Mouse (Mus musculus): ENCODE data around the gene Gja4.
A peak's percentile ranks its signal among the peaks of the same experiment; 100 is the strongest.

The Gja4 gene

GRCm38 (mm10) chr4:127324296-127324695 lies 10.5 kb upstream of the Gja4 start:
- no peak for DNase-seq (ENCODE audit: low read depth)

- DNase-seq (ENCODE audit: low read depth), result no peak
Observed at GRCm38 (mm10) chr4:127323651-127324050, 9.8 kb upstream of the Gja4 start.

DNA sequence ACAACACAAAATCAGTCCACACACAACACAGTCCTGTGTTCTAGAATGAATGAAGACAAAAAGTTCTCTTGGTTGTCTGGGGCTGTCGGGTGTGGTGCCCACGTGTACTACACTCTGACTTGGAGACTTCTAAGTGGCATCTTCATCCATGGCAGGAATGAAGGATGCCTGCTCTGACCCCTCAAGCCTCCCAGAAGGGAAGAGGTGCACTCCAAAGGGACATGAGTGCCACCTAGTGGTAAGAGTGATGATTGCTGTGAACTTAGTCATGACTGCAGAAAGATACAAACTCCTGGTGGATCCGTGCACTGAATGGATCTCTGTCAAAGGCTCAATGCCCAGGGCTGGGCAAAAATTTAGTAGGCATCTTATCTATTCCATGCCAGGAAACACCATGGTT lies 5.8 kb upstream of the Gja4 start:
- DNase-seq (ENCODE audit: low read depth), result peak; percentile 66

DNA sequence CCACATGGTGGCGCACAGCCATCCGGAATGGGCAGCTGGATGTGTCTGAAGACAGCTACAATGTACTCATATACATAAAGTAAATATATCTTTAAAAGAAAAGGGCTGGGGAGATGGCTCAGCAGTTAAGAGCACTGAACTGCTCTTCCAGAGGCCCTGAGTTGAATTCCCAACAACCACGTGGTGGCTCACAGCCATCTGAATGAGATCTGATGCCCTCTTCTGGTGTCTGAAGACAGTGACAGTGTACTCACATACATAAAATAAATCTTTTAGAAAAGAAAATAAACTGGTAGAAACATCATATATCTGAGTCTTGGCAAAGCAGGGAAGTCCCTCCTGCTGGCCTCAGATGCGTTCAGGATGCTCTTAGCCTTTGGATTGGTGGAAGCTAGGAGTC lies 3.3 kb upstream of the Gja4 start:
- no peak for DNase-seq (ENCODE audit: low read depth)

GRCm38 (mm10) chr4:127315753-127316152 lies 1.9 kb upstream of the Gja4 start:
- no peak for DNase-seq (ENCODE audit: low read depth)

DNA sequence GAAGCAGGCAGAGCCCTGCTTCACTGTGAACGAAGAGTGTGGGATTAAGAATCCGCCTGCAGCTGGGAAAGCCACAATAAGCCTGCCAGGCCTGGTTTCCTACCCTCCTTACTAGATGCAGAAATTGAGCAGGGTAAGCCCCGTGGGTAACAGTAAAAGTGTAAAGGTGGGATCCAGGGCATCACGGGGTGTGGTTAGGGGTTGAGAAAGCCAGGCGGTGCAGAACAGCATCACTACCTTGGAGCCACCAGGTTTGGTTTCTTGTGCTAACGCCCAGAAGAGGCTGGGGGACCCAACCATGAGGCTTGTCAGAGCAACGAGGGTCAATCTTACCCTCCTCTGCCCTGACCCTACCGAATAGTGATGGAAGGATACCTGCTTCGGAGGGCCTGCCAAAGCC lies 746 bp upstream of the Gja4 start:
- DNase-seq (ENCODE audit: low read depth), result no peak

GRCm38 (mm10) chr4:127312349-127312748 lies 1.5 kb downstream of the Gja4 start:
- no peak for DNase-seq (ENCODE audit: low read depth)

DNA sequence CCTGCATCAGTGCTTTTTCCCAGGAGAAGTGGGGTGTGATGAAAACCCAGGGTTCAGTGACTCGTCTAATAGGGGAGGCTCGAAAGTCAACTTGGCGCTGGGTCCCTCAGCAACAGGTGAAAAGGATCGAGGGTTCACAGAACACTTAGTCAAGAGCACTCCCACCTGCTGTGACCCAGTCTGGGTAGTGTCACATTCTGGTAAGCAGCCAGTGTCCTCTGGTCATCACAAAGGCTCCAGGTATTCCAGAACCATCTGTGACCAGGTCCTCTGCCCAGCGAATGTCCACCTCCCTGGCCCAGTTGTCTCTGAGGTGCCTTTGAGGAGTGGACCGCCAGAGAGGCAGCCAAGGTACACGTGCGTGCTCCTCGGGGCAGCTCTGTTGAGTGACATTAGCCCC lies 2.3 kb downstream of the Gja4 start:
- DNase-seq (ENCODE audit: low read depth), result no peak

GRCm38 (mm10) chr4:127306915-127307314 lies 6.9 kb downstream of the Gja4 start:
- no peak for DNase-seq (ENCODE audit: low read depth)

DNA sequence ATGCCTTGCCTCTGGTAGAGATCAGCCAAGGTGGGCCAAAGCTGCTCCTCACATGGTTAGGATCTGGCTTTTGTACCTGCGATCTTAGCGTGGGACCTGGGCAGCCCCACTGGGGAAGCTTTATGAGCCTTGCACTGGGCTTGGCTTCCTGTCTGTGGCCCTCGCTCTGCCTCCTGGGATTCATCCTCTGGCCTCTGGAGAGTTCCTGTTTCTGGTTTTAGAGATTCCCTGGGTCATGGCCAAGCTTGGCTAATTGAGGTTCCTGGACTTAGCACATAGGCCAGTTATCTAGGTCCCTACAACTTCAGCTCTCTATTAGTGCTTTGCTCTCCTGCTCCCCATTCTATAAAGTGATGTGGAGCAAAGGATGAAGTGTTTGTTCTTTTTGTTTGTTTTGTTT lies 10.0 kb downstream of the Gja4 start:
- DNase-seq (ENCODE audit: low read depth), result no peak

GRCm38 (mm10) chr4:127300503-127300902 lies 13.3 kb downstream of the Gja4 start:
- DNase-seq (ENCODE audit: low read depth), result no peak

DNA sequence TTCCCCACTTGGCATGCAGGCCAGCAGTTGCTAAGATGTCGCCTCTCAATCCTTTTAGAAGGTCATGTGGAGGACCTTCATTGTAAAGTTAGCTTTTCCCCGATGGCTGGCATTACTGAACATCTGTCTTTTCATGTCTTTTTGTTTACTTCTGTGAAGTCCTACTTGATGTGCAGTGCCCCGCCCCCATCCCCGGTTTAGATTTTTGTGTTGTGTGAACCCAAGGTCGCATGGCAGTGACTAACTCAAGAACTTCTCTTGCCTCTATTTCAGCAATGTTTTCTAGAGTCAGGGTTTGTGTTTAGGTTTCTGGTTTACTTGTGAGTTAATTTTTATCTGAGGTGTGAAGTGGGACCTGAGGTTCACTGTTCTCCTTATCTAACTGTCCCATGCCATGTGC lies 21.2 kb downstream of the Gja4 start:
- DNase-seq (ENCODE audit: low read depth), result no peak

GRCm38 (mm10) chr4:127289039-127289548 lies 24.7 kb downstream of the Gja4 start:
- DNase-seq (ENCODE audit: low read depth), result no peak

- DNase-seq (ENCODE audit: low read depth), result no peak
Observed at GRCm38 (mm10) chr4:127286907-127287306, 26.9 kb downstream of the Gja4 start.

GRCm38 (mm10) chr4:127279241-127279640 lies 34.6 kb downstream of the Gja4 start:
- no peak for DNase-seq (ENCODE audit: low read depth)

DNA sequence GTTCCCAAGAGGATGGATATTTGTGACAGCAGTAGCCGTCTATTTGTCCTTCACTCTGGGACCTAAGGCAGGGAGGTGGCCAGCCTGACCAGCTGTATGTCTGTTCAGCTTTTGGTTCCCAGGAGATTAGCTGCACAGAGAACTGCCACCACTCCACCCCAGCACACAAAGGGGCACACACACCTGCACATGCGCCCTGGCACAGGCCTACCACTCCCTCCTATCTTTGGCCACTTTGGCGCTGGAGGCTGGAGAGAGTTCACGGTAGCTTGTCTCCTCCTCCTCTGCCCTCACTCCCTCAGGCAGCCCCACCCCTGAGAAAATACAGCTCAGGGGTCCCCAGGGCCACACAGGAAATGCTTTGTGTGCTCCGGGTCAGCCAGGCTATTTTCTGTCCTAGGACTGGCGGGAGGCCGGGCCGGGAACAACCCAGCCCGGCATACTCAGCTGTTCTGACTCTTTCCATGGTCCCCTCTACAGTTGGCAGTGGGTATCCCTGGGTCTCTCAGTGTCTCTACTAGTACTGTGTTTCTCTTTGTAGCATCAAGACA lies 35.3 kb downstream of the Gja4 start:
- DNase-seq (ENCODE audit: low read depth), result no peak

GRCm38 (mm10) chr4:127264183-127264554 lies 49.7 kb downstream of the Gja4 start:
- no peak for DNase-seq (ENCODE audit: low read depth)

DNA sequence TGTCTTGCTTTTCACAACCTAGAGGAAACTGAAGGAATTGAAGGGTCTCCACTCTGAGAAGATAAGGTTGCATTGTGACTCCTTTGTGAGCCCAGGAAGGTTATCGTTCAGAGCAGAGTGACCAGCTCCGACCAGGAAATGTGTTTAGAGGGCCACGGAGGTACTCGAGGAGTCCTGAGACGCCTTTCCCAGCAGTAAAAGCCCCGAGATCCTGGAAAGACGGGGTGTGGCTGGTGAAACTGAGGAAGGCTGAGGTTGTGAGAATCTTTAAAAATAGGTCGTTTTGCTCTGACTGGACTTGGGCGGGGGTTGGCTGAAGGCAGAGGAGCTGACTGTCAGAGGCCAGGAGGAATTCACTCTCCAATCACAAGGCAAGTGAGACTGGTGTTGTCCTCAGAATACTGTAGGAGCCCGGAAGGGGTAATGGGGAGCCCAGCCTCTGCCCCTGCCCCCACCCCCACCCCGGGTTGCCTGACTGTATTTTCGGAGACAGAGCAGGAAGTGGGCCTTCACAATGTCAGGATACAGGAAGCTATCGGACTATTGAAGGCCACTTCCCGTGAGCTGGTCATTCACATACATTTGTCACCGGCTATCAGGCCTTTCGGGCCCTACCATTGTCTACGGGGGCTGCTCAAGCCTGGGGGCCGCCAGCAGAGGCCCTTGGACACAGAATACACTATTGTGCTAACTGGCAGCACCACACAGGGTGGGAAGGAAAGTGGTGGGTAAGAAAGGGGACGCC lies 50.2 kb downstream of the Gja4 start:
- DNase-seq (ENCODE audit: low read depth), result no peak

DNA sequence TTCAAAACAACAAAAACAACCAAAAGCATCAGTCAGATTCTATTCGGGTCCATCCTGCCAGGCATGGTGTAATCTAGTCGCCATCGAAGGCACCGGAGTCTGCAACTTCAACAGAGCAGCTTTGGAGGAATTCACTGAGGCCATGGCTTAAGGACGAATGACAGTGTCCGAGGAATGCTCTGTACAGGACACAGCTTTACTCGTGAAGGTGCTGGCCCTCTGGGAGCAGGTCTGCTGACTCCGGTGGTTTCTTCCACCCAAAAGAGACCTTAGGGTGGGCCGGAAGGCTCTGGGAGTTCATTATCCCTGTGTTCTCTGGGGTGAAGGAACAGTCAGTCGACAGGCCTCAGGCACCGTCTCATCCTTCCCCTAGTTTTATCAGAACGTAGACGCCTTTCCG lies 52.2 kb downstream of the Gja4 start:
- DNase-seq (ENCODE audit: low read depth), result no peak

Measured in naive thymus-derived CD4-positive, alpha-beta T cell, adult 2 months (primary cell).